Mouse (Mus musculus) heart, postnatal 14 days (tissue): ENCODE measurements around the gene Creld2. TPM values are rescaled to one million over a fixed set of nuclear protein-coding genes. Genes with fewer than 3 reads are reported as not detected.

ENCODE experiments used
- DNase-seq, 2 experiments: peaks; one replicate each; pipeline ENCODE4 v3.0.0; 2021 to 2022
- intact Hi-C: fragments of 180-260 bp; cut with DNase I; formaldehyde crosslinking; loops from one replicate; pipeline ENCODE4 v1.15.1; 2025
- total RNA-seq, 2 experiments: library from RNA; stranded (reverse); gene quantifications; 2 replicates each; pipeline ENCODE4 v1.2.3; 2021

Gene Creld2
- total RNA-seq, 2 experiments from 2014 or later = 12.1 to 22.5 TPM

DNA sequence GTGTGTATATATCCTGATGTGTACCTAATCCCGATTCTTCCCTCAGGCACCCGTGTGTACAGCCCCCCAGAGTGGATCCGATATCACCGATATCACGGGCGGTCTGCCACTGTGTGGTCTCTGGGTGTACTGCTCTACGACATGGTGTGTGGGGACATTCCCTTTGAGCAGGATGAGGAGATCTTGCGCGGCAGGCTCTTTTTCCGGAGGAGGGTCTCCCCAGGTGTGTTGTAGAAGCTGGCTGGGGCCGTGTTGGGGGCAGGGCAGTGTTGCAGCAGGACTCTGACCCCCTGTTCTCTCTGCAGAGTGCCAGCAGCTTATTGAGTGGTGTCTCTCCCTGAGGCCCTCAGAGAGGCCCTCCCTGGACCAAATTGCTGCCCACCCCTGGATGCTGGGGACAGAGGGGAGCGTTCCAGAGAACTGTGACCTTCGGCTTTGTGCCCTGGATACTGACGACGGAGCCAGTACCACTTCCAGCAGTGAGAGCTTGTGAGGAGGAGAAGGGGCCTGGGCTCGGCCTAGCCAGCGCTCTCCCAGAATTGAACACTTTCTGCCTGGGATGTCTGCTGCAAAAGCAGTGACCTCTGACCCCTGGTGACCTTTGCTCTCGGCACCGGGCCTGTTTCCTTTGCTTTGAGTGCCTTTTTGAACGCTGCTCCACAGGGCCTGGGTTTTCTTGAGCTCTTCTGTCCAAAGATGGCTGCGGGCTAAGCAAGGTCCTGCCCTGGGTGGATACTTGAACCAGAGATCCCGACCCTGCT, 45.0 kb downstream of the Creld2 start:
- intact Hi-C loops = no loop called here
- DNase-seq = no peak

DNA sequence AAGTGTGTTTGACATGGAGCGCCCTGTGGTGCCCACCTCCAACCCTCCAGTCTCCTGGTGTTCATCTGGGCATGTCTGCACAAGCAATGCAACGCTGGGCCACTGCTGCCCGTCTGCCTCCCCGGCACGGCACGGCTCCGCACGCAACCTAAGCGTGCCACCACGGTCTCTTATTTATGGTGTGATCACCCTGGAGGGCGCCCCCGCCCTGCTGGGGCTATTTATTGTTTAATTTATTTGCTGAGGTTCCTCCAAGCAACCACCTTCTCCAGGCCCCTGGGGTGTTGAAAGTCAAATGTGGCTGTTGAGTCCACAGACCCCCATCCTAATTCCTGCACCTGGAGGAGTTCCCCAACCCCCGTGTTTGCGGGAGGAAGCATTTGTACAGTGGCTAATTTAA, 45.6 kb downstream of the Creld2 start:
- intact Hi-C loops = no loop called here

DNA sequence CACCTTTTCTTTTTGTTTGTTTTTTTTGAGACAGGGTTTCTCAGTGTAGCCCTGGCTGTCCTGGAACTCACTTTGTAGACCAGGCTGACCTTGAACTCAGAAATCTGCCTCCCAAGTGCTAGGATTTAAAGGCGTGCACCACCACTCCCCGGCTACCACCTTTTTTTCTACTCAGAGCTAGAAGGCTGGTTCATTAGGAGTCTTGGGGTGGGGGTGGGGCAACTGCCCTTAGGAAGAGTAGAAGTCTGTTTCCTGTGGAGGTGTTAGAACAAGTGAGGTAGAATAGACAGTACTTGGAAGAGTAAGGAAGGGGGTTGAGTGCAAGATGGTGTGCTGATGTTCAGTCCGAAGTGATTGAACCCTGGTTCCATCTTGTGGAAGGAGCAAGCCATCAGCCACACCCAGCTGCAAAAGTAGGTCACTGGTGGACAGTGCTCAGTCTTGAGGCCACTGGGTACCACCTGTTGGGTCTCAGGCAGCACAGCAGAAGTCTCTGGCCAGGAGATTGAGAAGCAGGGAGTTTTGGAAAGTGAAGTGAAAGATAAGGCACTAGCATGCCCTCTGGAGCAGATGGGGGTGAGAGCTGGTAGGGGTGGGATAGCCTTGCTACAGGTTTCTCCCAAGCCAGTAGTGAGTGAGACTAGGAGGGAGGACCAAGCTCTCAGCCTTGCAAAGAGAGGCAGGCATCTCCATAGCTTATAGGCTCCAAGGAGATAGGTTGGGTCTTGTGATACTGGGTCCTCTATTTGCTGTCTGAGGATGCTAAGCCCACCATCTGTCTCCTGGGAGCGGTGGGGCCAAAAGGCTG, 46.6 kb downstream of the Creld2 start:
- intact Hi-C loops = no loop called here
- no peak for DNase-seq

More for the DNA sequence above, 45.6 kb downstream of the Creld2 start:
- no peak for DNase-seq

DNA sequence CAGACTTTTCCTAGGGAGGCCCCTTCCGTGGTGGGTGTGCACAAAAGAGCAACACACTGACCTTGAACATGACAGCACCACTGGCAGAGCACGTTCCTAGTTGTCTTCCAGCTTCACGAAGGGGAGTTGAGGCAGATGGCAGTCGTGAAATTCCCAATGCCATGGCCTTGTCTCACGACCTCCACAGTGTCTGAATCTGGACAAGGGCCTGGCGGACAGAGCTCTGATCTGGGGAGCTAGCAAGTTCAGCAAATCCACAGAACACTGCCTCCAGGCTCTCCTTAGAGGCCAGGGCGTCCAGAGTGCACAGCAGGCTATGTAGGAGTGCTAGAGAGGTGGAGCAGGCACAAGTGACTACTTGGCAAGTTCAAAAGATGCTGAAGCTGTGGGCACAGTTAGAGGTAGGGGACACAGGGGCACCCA, 47.5 kb downstream of the Creld2 start:
- intact Hi-C loops = no loop called here
- DNase-seq = no peak

DNA sequence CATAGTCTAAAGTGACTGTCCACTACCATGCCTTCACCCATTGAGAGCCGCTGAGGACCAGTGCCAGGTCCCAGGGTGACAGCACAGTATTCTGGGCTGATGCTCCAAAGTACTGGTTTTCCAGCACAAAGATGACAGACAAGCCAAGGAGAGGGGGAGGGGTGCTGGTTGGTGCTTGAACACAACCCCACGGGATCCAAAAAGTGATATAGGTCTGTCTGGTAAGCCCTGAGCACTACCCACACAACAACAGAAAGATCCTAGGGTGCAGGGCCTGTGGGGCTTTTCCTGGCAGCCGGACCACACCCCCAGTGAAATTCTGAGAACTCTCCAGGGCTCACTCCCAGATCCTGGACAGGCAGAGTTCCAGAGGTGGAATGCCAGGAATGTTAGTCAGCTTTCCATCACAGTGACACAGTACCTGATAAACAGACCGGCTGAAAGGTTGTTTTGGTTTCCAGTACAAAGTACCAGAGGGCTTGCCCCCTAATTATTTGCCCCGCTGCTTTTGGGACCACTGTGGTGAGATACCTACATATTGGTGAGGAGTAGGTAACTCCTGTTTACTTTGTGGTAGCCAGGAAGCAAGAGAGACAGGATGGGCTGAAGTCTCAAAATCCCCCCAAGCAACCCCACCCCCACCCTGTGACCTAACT, 48.0 kb downstream of the Creld2 start:
- intact Hi-C loops = no loop called here
- peak; percentile 78 to 83 for DNase-seq

DNA sequence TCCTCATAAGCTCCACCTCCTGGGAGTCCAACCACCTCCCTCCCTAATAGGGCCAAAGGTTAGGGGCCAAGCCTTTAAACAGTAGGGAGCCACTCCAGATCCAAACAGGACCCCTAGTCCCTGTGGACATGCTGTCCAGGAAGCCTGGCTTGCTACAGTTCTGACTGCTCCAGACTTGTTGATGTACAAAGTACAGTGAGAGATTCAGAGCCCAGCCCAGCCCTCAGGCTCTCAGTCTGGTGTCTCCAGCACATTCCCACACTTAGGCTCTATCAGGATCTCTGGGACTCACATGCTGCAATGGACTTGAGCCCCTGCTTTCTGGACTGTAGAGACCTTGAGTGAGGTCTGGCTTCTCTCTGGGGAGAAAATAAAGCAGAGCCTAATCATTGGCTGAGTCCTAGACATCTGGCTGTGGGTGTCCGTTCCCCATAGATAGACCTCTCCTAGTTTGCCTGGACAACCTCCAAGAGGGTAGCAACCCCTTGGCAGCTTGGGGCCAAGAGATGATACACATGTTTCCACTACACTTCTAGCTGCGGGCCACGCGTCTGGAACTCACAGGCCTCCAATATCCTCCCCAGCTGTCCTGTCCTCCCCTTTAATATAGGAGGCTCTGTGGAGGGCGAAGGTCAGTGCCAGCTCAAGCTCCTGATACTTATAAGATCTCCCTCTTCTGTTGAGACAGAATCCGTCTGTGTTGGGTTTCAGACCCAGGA, 48.7 kb downstream of the Creld2 start:
- intact Hi-C loops = no loop called here
- peak; percentile 64 to 67 for DNase-seq

DNA sequence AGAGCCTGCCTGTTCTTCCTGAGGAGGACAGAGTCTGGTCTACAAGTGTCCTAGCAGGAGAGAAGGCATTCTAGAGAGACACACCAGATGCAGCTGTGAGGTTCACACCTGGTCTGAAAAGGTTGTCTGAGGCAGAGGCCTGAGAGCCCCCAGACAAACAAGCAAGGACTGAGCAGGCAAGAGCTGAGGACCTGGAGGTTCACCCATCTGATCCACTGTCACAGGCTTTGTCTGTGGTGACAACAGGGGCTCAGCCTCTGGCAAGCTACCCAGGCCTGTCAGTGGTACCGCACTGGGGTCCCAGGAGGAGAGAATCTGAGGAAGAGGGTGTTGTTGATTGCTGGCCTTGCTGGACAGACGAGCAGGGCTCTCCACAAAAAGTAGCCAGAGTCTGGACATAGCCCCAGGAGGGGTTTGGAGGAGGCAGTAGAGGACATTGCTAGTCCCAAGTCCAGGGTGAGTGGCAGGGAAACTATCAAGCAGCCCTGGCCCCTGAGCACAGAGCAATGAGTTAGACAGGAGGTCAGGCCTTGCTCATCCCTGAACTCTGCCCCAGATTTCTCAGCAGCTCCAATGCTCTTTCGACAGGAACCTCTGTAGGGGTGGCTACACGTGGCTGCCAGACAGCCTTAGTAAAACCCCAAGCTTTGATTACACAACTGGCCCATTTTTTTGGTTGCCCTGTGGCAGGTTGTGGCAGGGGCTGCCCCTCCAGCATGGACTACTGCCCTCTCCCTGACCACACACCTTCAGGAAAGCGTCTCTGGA, 51.2 kb downstream of the Creld2 start:
- intact Hi-C loops = no loop called here

DNA sequence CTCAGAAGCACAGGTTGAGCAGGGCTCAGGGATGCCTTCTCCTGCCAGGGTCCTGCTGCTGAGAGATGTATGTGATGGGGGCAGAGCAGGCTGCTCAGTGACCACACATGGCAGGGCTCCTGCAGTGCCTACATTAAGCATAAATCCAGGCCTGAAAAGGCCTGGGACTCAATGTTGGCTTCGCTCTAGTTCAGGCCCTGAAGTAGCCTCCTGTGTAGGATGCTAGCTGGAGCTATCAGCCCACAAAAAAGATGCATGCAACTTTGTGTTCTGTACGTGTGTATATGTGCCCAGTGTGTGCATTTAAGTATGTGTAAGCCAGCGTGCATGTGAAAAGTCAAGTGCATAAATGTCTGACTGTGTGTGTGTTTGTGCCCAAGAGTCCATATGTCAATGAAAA, 54.6 kb downstream of the Creld2 start:
- intact Hi-C loops = no loop called here
- DNase-seq = no peak

More for the DNA sequence above, 51.2 kb downstream of the Creld2 start:
- no peak for DNase-seq

DNA sequence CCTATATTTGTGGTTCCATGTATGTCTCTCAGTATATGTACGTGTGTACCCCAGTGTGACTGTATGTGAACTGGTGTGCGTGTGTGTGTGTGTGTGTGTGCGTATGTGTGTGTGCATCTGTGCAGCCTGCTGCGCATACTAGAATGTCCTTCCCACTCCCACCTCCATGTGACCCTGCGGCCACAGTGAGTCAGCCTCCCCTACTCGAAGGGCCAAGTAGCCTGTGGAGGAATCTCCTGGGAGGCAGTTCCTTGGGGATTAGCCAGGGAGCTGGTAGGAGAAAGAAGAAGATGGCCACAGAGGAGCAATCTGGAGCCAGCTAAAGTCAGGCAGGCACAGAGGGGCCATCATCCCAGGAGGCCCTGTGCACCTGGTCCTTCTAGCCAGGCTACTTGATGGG, 55.0 kb downstream of the Creld2 start:
- intact Hi-C loops = no loop called here
- no peak for DNase-seq

DNA sequence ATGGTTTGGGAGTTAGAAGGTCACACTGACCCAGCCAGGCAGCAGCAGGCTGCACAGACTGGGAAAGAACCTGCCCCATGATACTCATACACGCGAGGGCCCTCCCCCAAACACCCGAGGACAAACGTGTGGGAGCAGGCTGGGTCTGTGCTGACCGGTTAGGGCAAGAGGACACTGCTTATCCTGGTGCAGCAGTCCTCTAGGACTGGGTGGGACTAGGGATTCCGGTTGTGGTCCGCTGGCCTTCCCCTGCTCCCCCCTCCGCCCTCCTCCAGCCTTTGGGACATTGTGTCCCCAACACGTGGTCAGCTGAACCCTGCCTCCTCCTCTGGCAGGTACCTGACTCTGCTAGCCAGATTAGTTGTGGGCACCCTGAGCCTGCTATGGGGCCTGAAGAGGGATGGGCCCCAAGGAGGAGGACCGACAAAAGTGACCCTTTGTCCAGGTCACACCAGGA, 56.2 kb downstream of the Creld2 start:
- intact Hi-C loops = loop anchor here (1.0 kb wide), 2 partner anchors 46 to 47 kb away; no protein-coding TSS in a partner anchor
- DNase-seq = peak in 1 of 2 experiments; percentile 66

Other genes with a start within 250 kb of the Creld2 start
- gene Zdhhc25, start 219.3 kb upstream of the Creld2 start, total RNA-seq = not detected
- gene Brd1, start 85.4 kb upstream of the Creld2 start, total RNA-seq = 10 to 100 TPM; 35.1 to 35.8 TPM
- gene Zbed4, start 68.0 kb upstream of the Creld2 start, total RNA-seq = 10 to 100 TPM in 1 of 2 experiments, 1 to 10 TPM in 1; 8.9 to 12.4 TPM
- gene Alg12, start 328 bp upstream of the Creld2 start, total RNA-seq = 1 to 10 TPM; 9.2 to 9.9 TPM
- gene Pim3, start 42.5 kb downstream of the Creld2 start, total RNA-seq = 10 to 100 TPM; 97.7 to 97.8 TPM
- not detected for gene Ttll8, start 134.8 kb downstream of the Creld2 start, total RNA-seq
- gene Mlc1, start 159.4 kb downstream of the Creld2 start, total RNA-seq = not detected
- 10 to 100 TPM; 72.2 to 81.8 TPM for gene Mov10l1, start 163.3 kb downstream of the Creld2 start, total RNA-seq
- 1 to 10 TPM in 1 of 2 experiments, under 1 TPM in 1; 0.76 to 1.9 TPM for gene Panx2, start 240.1 kb downstream of the Creld2 start, total RNA-seq